Mouse (Mus musculus) kidney, adult 2 months (tissue): ENCODE measurements at regions not wholly inside any gene's neighbourhood (a gene's known extent, or its start where the extent isn't known, plus 50 kb on each side); places are given as distances from the start of the nearest gene placed in this dataset.
A peak's percentile ranks its signal among the peaks of the same experiment; 100 is the strongest.

Experiments
- DNase-seq: peaks from one replicate; pipeline ENCODE4 v3.0.0; 2021
- H3K27ac ChIP-seq: fragments of 200-500 bp; 2 replicates; pipeline ENCODE4 v1.5.1; 2012; ENCODE audit warnings: low read depth, low read length, control low read depth, inconsistent platforms; ENCODE audit not compliant: insufficient read depth
- H3K27me3 ChIP-seq: fragments of 200-500 bp; replicated peaks from 2 replicates; pipeline ENCODE4 v1.6.1; 2012; ENCODE audit warnings: mild to moderate bottlenecking, moderate library complexity, low read length, inconsistent platforms; ENCODE audit not compliant: control insufficient read depth, insufficient read depth
- H3K36me3 ChIP-seq: fragments of 200-500 bp; 2 replicates; pipeline ENCODE4 v1.6.1; 2012; ENCODE audit warnings: mild to moderate bottlenecking, moderate library complexity, low read length, inconsistent platforms; ENCODE audit not compliant: control insufficient read depth, insufficient read depth
- H3K4me1 ChIP-seq: fragments of 200-500 bp; 2 replicates; pipeline ENCODE4 v1.6.1; 2011; ENCODE audit warnings: low read length; ENCODE audit not compliant: control insufficient read depth, insufficient read depth
- H3K4me3 ChIP-seq: fragments of 200-500 bp; 2 replicates; pipeline ENCODE4 v1.5.1; 2011; ENCODE audit warnings: mild to moderate bottlenecking, low read depth, low read length, control low read depth; ENCODE audit not compliant: insufficient read depth
- CTCF ChIP-seq: fragments of 200-500 bp; conservative IDR thresholded peaks from 2 replicates; pipeline ENCODE4 v1.5.1; 2011; ENCODE audit warnings: low read depth, mild to moderate bottlenecking, control low read depth, low read length, moderate library complexity, mixed read lengths; ENCODE audit not compliant: insufficient read depth, insufficient read length
- POLR2A ChIP-seq: fragments of 200-500 bp; IDR thresholded peaks from one replicate; pipeline ENCODE4 v1.6.1; 2011; ENCODE audit warnings: low read depth, low read length, control low read depth
- WGBS: fragments of 180-500 bp; shearing (Covaris S2); methylation state at CpG from one replicate; pipeline ENCODE4 v1.1.7; 2018; 5-methylcytosine and 5-hydroxymethylcytosine counted together

GRCm38 (mm10) chr9:30827780-30828179 is 94.5 kb downstream of the Adamts15 start:
- 57% methylated on average over 1 of the region's 1 CpGs for WGBS
- TF ChIP-seq POLR2A (no peak), CTCF (no peak)
- no peaks in the 10 kb centered on the region for H3K36me3 ChIP-seq
- H3K4me1 ChIP-seq = peaks cover 9% of the 10 kb centered on the region
- no peak overlapping the region for H3K4me3 ChIP-seq
- H3K27ac ChIP-seq = no peak overlapping the region
- no peak for DNase-seq
- H3K27me3 ChIP-seq = no peaks in the 10 kb centered on the region

- WGBS = 22% methylated on average over 4 of the region's 4 CpGs
Measured at GRCm38 (mm10) chr9:30824056-30824625, 98.1 kb downstream of the Adamts15 start.

GRCm38 (mm10) chr9:30820806-30821375 is 101.4 kb downstream of the Adamts15 start:
- Histone ChIP-seq H3K27me3 (no peaks in the 10 kb centered on the region), H3K4me3 (no peak overlapping the region), H3K4me1 (peaks cover 9% of the 10 kb centered on the region), H3K36me3 (no peaks in the 10 kb centered on the region), H3K27ac (no peak overlapping the region)
- 89% methylated on average over 2 of the region's 2 CpGs for WGBS
- TF ChIP-seq CTCF (no peak), POLR2A (no peak)
- peak; percentile 44 for DNase-seq

More at GRCm38 (mm10) chr9:30824056-30824625, 98.1 kb downstream of the Adamts15 start:
- TF ChIP-seq POLR2A (no peak), CTCF (no peak)
- H3K4me3 ChIP-seq = no peak overlapping the region
- H3K27ac ChIP-seq = no peak overlapping the region
- no peaks in the 10 kb centered on the region for H3K36me3 ChIP-seq
- peaks cover 9% of the 10 kb centered on the region for H3K4me1 ChIP-seq
- H3K27me3 ChIP-seq = no peaks in the 10 kb centered on the region
- DNase-seq = peak; percentile 72

DNA sequence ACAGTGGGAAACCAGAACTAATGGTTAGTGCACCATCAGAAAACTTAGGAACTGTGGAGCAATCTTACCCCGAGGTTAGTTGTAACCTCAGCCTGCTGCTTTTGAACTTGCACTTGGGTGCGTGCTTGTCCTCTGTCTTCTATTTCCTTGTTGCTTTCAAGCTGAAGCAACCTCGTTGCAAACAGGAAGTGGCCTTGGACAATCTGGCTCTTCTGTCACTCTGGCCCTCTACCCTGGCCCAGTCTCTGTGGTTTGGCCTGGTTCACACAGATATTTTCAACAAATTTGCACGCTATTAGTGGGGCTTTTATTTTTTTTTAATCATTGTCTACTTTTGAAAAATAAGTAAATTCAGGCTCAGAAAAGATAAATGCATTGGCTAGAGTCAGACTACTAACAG is 109.0 kb downstream of the Adamts15 start:
- H3K27me3 ChIP-seq = no peaks in the 10 kb centered on the region
- no peak overlapping the region for H3K27ac ChIP-seq
- DNase-seq = peak; percentile 53
- WGBS = 55% methylated on average over 4 of the region's 4 CpGs
- no peaks in the 10 kb centered on the region for H3K36me3 ChIP-seq
- H3K4me3 ChIP-seq = no peak overlapping the region
- H3K4me1 ChIP-seq = no peaks in the 10 kb centered on the region
- no peak for TF ChIP-seq CTCF
- no peak for TF ChIP-seq POLR2A

GRCm38 (mm10) chr9:30810843-30811242 is 111.4 kb downstream of the Adamts15 start:
- Histone ChIP-seq H3K27me3 (no peaks in the 10 kb centered on the region), H3K4me3 (no peak overlapping the region), H3K27ac (no peak overlapping the region), H3K4me1 (no peaks in the 10 kb centered on the region), H3K36me3 (no peaks in the 10 kb centered on the region)
- WGBS = 20% methylated on average over 1 of the region's 1 CpGs
- TF ChIP-seq CTCF = no peak
- TF ChIP-seq POLR2A = no peak
- DNase-seq = peak; percentile 14

GRCm38 (mm10) chr9:30810290-30810689 is 112.0 kb downstream of the Adamts15 start:
- Histone ChIP-seq H3K4me3 (no peak overlapping the region), H3K27ac (no peak overlapping the region), H3K27me3 (no peaks in the 10 kb centered on the region), H3K4me1 (no peaks in the 10 kb centered on the region), H3K36me3 (no peaks in the 10 kb centered on the region)
- no peak for DNase-seq
- 61% methylated on average over 4 of the region's 4 CpGs for WGBS
- no peak for TF ChIP-seq POLR2A
- no peak for TF ChIP-seq CTCF

DNA sequence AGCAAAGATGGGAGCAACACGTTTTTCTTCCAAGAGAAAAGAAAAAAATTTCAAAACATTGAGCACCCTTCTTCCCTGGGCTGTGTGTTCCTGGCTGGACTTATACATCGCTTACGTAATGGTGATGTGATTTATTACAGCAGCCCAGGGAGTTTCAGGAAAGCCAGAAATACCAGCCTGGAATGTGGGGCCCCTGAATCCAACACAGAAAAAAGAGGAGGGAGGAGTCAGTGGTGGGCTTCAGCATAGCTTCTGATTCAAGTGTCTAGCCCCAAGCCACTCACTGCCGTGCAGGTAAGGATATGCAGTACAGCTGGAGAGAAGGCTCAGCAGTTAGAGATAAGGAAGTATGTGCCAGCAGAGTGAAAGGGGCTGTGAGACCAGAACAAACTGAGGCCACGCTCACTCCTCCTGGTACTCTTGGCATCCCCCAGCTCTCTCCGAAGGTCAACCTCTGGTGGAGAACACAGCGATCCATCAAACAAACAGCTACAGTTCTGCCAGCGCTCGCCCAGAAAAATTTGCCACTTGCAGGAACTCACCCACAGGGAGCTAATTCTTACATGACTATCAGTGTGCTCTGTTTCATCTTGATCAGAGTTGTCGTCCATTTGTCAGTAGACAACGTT is 113.3 kb downstream of the Adamts15 start:
- no peak overlapping the region for H3K27ac ChIP-seq
- DNase-seq = no peak
- H3K36me3 ChIP-seq = no peaks in the 10 kb centered on the region
- 39% methylated on average over 11 of the region's 11 CpGs for WGBS
- no peak for TF ChIP-seq CTCF
- TF ChIP-seq POLR2A = no peak
- no peaks in the 10 kb centered on the region for H3K27me3 ChIP-seq
- H3K4me1 ChIP-seq = no peaks in the 10 kb centered on the region
- no peak overlapping the region for H3K4me3 ChIP-seq
